Mouse (Mus musculus): Measurements from ENCODE around the gene Actl6b. TPM values are rescaled to one million over a fixed set of nuclear protein-coding genes. Genes with fewer than 3 reads are reported as not detected.

Gene Actl6b
- polyA plus RNA-seq, 1 experiment from 2014 or later, result 4.8 TPM

GRCm38 (mm10) chr5:137531414-137532130, 21.7 kb upstream of the Actl6b start:
- Histone ChIP-seq H3K36me3 (replicated peaks) (peaks cover 43% of the 10 kb centered on the region), H3K9me3 (no peaks in the 10 kb centered on the region), H3K27ac (peak overlapping the region; percentile 95), H3K27me3 (ENCODE audit: poor library complexity, severe bottlenecking) (no peaks in the 10 kb centered on the region), H3K4me1 (peaks cover 62% of the 10 kb centered on the region), H3K4me3 (peak overlapping the region; percentile 94)
- WGBS, result under 1% methylated on average over 51 of the region's 51 CpGs
- DNase-seq (ENCODE audit: extremely low spot score, low spot score), result peak; percentile 85

- Histone ChIP-seq H3K4me3 (peak overlapping the region; percentile 94), H3K27ac (peak overlapping the region; percentile 95), H3K27me3 (ENCODE audit: poor library complexity, severe bottlenecking) (no peaks in the 10 kb centered on the region), H3K9me3 (no peaks in the 10 kb centered on the region), H3K4me1 (peaks cover 57% of the 10 kb centered on the region), H3K36me3 (replicated peaks) (peaks cover 36% of the 10 kb centered on the region)
- peak; percentile 53 for DNase-seq (ENCODE audit: extremely low spot score, low spot score)
- WGBS, result under 1% methylated on average over 19 of the region's 19 CpGs
These were observed 21.0 kb upstream of the Actl6b start for GRCm38 (mm10) chr5:137532131-137532807.

DNA sequence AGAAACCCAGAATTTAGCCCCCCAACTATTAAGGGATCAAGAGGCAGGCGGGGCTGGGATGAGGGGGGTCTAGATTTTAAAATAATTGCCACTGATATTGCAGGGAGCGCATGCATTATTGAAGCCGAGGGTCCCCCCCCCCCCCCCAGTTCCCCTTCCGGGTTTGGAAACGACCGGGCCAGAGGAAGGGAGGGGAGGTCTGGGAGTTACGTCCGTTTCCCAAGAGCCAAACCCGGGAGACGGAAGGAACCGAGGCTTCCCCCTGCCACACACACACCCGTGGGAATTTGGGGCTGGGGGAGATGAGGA, 20.6 kb upstream of the Actl6b start:
- Histone ChIP-seq H3K27ac (peak overlapping the region; percentile 95), H3K36me3 (replicated peaks) (peaks cover 31% of the 10 kb centered on the region), H3K4me3 (peak overlapping the region; percentile 94), H3K4me1 (peaks cover 57% of the 10 kb centered on the region), H3K27me3 (ENCODE audit: poor library complexity, severe bottlenecking) (no peaks in the 10 kb centered on the region), H3K9me3 (no peaks in the 10 kb centered on the region)
- 0% methylated on average over 12 of the region's 12 CpGs for WGBS
- DNase-seq (ENCODE audit: extremely low spot score, low spot score), result no peak

- Histone ChIP-seq H3K27ac (peak within 1 kb of the TSS; percentile 95), H3K4me3 (peak within 1 kb of the TSS; percentile 94), H3K4me1 (peaks cover 55% of the 10 kb centered on the region), H3K27me3 (ENCODE audit: poor library complexity, severe bottlenecking) (no peaks in the 10 kb centered on the region), H3K9me3 (no peaks in the 10 kb centered on the region), H3K36me3 (replicated peaks) (peaks cover 26% of the 10 kb centered on the region)
- under 1% methylated on average over 38 of the region's 40 CpGs for WGBS
- peak; percentile 97 for DNase-seq (ENCODE audit: extremely low spot score, low spot score)
These were observed 20.0 kb upstream of the Actl6b start, which contains the start of the genes Epo and Gnb2 for GRCm38 (mm10) chr5:137533117-137533827. Gene Epo (minus strand): TSS chr5:137533242. Gene Gnb2 (minus strand): TSS chr5:137533510.

DNA sequence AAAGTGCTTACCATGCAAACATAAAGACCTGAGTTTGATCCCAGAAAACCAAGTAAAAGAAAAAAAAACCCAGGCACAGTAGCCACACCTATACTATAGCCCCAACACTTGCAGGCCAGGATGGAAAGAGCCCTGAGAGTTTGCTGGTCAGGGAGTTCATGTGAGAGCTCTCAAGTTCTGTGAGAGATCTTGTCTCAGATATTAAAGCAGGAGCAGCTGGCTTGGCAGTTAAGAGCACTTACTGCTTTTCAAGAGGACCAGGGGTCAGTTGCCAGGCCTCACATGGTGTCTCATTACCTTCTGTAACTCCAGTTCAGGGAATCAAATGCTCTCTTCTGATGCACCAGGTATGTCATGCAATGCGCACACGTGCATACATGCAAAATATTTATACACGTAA, 18.6 kb upstream of the Actl6b start:
- DNase-seq (ENCODE audit: extremely low spot score, low spot score), result no peak
- H3K36me3 ChIP-seq (replicated peaks), result peaks cover 11% of the 10 kb centered on the region
- 96% methylated on average over 3 of the region's 3 CpGs for WGBS

DNA sequence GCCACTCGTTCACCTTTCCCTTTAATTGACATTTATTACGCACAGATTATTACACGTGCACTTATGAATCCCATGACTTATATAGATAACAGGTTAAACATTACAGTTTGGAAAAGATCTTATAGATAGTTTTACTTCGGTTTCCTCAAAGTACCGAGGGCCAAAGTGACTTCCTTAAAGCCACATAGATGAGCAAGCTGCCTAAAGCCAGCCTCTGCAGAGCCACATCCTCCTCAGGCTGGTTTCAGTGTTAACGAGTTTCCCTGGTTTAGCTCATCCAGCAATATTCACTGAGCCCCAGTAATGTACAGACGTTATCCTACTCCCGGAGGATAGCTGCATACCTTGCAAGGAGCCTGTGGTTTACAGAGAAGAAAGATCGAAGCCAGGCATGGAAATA, 18.0 kb upstream of the Actl6b start:
- no peaks in the 10 kb centered on the region for H3K9me3 ChIP-seq
- H3K36me3 ChIP-seq (replicated peaks), result peaks cover 5% of the 10 kb centered on the region
- DNase-seq (ENCODE audit: extremely low spot score, low spot score), result no peak
- no peak overlapping the region for H3K4me3 ChIP-seq
- no peak overlapping the region for H3K27ac ChIP-seq
- peaks cover 38% of the 10 kb centered on the region for H3K4me1 ChIP-seq
- WGBS, result 87% methylated on average over 9 of the region's 9 CpGs
- no peaks in the 10 kb centered on the region for H3K27me3 ChIP-seq (ENCODE audit: poor library complexity, severe bottlenecking)

More for the DNA sequence above, 18.6 kb upstream of the Actl6b start:
- H3K4me3 ChIP-seq, result no peak overlapping the region
- peaks cover 44% of the 10 kb centered on the region for H3K4me1 ChIP-seq
- no peak overlapping the region for H3K27ac ChIP-seq
- H3K9me3 ChIP-seq, result no peaks in the 10 kb centered on the region
- H3K27me3 ChIP-seq (ENCODE audit: poor library complexity, severe bottlenecking), result no peaks in the 10 kb centered on the region

GRCm38 (mm10) chr5:137537461-137537860, 15.9 kb upstream of the Actl6b start:
- Histone ChIP-seq H3K9me3 (no peaks in the 10 kb centered on the region), H3K27me3 (ENCODE audit: poor library complexity, severe bottlenecking) (no peaks in the 10 kb centered on the region), H3K36me3 (replicated peaks) (no peaks in the 10 kb centered on the region), H3K4me1 (peaks cover 17% of the 10 kb centered on the region), H3K4me3 (no peak overlapping the region), H3K27ac (no peak overlapping the region)
- no peak for DNase-seq (ENCODE audit: extremely low spot score, low spot score)
- 69% methylated on average over 4 of the region's 4 CpGs for WGBS

DNA sequence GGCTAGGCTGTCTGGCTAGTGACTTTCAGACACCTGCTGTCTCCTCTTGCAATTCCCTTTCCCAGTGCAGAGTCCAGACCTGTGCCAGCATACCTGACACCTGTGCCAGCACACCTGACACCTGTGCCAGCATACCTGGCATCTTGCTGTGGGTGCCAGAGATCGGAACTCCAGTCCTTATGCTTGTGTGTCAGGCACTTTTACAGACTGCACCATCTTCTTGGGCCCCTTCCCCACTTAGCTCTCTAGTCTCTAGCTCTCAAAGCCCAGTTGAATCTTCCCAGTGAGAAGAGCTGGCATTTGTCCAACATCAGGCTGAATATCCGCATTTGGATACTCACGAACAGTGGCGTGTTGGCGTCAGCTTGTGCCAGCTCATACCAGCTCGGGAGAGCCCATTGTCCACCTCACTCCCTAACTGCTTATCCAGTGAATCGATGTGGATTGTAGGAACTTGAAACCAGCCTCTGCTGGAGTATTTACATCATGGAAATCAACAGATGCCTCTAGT, 14.0 kb upstream of the Actl6b start:
- H3K9me3 ChIP-seq, result no peaks in the 10 kb centered on the region
- 86% methylated on average over 7 of the region's 7 CpGs for WGBS
- no peak overlapping the region for H3K4me3 ChIP-seq
- no peaks in the 10 kb centered on the region for H3K36me3 ChIP-seq (replicated peaks)
- no peak for DNase-seq (ENCODE audit: extremely low spot score, low spot score)
- no peak overlapping the region for H3K27ac ChIP-seq
- H3K4me1 ChIP-seq, result peaks cover 9% of the 10 kb centered on the region; the same call in 1 of the 2 replicates
- no peaks in the 10 kb centered on the region for H3K27me3 ChIP-seq (ENCODE audit: poor library complexity, severe bottlenecking)

DNA sequence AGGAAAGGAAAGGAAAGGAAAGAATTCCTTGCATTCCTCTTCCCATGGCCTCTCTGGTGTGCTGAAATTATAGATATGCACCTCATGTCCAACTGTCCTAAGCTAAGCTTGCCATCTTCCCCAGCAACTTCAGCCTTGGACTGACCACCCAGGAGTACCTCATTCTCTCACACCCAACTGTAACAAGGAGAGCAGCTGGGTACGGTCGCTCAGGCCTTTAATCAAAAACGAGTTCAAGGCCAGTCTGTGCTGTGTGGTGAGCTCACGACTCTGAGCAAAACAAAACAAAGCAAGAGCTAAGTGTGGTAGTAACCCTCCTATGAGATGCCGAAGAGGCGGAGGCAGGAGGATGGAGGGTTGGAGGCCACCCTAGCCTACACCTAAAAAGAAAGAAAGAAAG, 12.3 kb upstream of the Actl6b start:
- WGBS, result 75% methylated on average over 6 of the region's 6 CpGs

DNA sequence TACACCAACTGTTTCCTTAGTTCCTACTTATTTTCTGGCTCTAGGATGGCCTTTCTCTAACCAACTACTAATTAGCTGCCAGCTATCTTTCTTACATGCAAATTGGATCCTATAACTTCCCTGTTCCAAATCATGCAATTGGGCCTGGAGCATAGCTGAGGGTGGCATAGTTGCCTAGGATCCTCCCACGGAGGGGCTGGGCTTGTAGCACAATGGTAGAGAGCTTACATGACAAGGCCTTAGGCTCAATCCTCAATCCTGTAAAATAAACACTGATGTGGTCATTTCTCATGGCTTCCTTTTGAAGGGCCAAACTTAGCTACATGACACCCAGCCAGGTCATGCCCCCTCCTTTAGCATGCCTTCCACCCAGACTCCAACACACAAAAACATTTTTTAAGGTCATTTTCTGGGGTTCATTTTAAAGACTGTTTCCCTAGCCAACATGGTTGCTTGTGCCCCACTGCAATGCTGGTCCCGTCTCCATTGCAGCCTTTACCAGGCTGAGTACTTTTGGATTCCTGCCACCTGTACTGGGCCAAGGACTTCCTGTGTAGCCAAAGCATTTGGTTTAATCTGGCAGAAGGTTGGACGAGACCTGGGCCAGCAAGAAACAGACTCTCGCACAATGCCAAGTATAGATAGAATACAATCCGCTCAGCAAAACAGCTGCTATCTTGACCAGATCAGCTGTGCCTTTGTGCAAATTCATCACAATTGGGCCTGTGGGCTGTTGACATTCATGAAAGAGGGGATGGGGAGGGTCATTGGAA, 11.4 kb upstream of the Actl6b start:
- Histone ChIP-seq H3K27ac (no peak overlapping the region), H3K4me3 (no peak overlapping the region), H3K4me1 (peaks cover 9% of the 10 kb centered on the region; the same call in 1 of the 2 replicates), H3K9me3 (no peaks in the 10 kb centered on the region), H3K27me3 (ENCODE audit: poor library complexity, severe bottlenecking) (no peaks in the 10 kb centered on the region), H3K36me3 (replicated peaks) (no peaks in the 10 kb centered on the region)
- no peak for DNase-seq (ENCODE audit: extremely low spot score, low spot score)
- 79% methylated on average over 5 of the region's 5 CpGs for WGBS

More for the DNA sequence above, 12.3 kb upstream of the Actl6b start:
- no peak for DNase-seq (ENCODE audit: extremely low spot score, low spot score)
- no peaks in the 10 kb centered on the region for H3K9me3 ChIP-seq
- no peak overlapping the region for H3K27ac ChIP-seq
- peaks cover 9% of the 10 kb centered on the region; the same call in 1 of the 2 replicates for H3K4me1 ChIP-seq
- no peaks in the 10 kb centered on the region for H3K27me3 ChIP-seq (ENCODE audit: poor library complexity, severe bottlenecking)
- no peak overlapping the region for H3K4me3 ChIP-seq
- no peaks in the 10 kb centered on the region for H3K36me3 ChIP-seq (replicated peaks)

DNA sequence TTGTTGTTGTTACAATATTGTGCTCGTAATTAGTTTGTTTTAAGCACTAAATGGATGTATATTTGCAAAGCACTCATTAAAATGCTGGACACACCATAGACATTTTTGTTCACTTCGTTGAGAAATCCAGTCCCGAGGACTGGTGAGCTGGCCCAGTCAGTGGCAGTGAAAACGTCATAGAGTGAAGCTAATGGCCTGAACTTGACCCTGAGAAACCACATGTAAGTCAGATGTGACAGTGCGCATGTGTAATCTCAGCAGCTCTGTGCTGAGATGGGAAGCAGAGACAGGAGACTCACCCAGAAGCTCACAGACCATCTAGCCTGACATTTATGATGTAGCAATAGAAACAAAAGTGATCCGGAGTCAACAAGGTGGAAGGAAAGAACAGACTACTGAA, 8.4 kb upstream of the Actl6b start:
- no peaks in the 10 kb centered on the region for H3K4me1 ChIP-seq
- no peaks in the 10 kb centered on the region for H3K36me3 ChIP-seq (replicated peaks)
- H3K27me3 ChIP-seq (ENCODE audit: poor library complexity, severe bottlenecking), result no peaks in the 10 kb centered on the region
- WGBS, result 83% methylated on average over 6 of the region's 6 CpGs
- H3K9me3 ChIP-seq, result no peaks in the 10 kb centered on the region
- H3K4me3 ChIP-seq, result no peak overlapping the region
- no peak overlapping the region for H3K27ac ChIP-seq
- no peak for DNase-seq (ENCODE audit: extremely low spot score, low spot score)

DNA sequence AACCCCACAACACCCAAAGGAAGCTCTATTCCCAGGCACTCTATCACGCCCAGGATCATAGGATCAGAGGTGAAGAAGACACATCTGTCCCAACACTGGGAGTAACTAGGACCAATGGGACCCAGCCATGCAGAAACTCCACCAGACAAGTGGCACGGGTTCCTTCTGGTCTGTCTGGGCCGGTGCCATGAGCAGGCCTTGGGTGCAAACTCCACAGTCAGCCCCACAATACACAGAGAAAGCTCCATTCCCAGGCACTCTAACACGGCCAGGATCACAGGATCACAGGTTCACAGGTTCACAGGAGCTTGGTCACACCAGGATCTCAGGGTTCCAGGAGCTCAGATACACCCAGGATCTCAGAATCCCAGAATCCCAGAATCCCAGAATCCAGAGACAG, 7.7 kb upstream of the Actl6b start:
- no peak overlapping the region for H3K27ac ChIP-seq
- no peaks in the 10 kb centered on the region for H3K9me3 ChIP-seq
- 86% methylated on average over 4 of the region's 4 CpGs for WGBS
- no peaks in the 10 kb centered on the region for H3K36me3 ChIP-seq (replicated peaks)
- DNase-seq (ENCODE audit: extremely low spot score, low spot score), result no peak
- H3K4me1 ChIP-seq, result no peaks in the 10 kb centered on the region
- H3K27me3 ChIP-seq (ENCODE audit: poor library complexity, severe bottlenecking), result no peaks in the 10 kb centered on the region
- no peak overlapping the region for H3K4me3 ChIP-seq
